Mouse (Mus musculus) ES-Bruce4 (cell line): Measurements from ENCODE around the gene Cpne9. TPM values are rescaled to one million over a fixed set of nuclear protein-coding genes. Genes with fewer than 3 reads are reported as not detected.
"Not testable (repeated sequence)": the region's sequence is repeated elsewhere in the genome, so short reads cannot be mapped to it uniquely, and the experiment has no call there.

Source experiments
- H3K27ac ChIP-seq: 2 replicates; pipeline ENCODE4 v1.5.1; 2012; ENCODE audit warnings: low read length, inconsistent platforms; ENCODE audit not compliant: insufficient read depth
- H3K27me3 ChIP-seq: 2 replicates; pipeline ENCODE4 v1.6.1; 2012; ENCODE audit warnings: mild to moderate bottlenecking, low read length, inconsistent platforms; ENCODE audit not compliant: control insufficient read depth, poor library complexity, insufficient read depth, severe bottlenecking
- H3K36me3 ChIP-seq: 2 replicates; pipeline ENCODE4 v1.6.1; 2012; ENCODE audit warnings: inconsistent platforms, mild to moderate bottlenecking, low read length, moderate library complexity; ENCODE audit not compliant: control insufficient read depth, poor library complexity, insufficient read depth, severe bottlenecking
- H3K4me1 ChIP-seq: one replicate; pipeline ENCODE4 v1.8.1; 2011; ENCODE audit warnings: low read length; ENCODE audit not compliant: control insufficient read depth, insufficient read depth
- H3K4me3 ChIP-seq: 2 replicates; pipeline ENCODE4 v1.5.1; 2011; ENCODE audit warnings: low read depth, mild to moderate bottlenecking, low read length
- H3K9ac ChIP-seq: 2 replicates; pipeline ENCODE4 v1.6.1; 2012; ENCODE audit warnings: low read depth, mild to moderate bottlenecking, inconsistent platforms; ENCODE audit not compliant: poor library complexity, severe bottlenecking
- H3K9me3 ChIP-seq: replicated peaks from 2 replicates; pipeline ENCODE4 v1.6.1; 2012; ENCODE audit warnings: mild to moderate bottlenecking, low read length, inconsistent platforms; ENCODE audit not compliant: control insufficient read depth, poor library complexity, insufficient read depth, severe bottlenecking
- CTCF ChIP-seq: IDR thresholded peaks from one replicate; pipeline ENCODE4 v1.8.1; 2011; ENCODE audit warnings: low read depth, low read length
- EP300 ChIP-seq: IDR thresholded peaks from 2 replicates; pipeline ENCODE4 v1.6.1; 2011; ENCODE audit warnings: low read depth, low read length; ENCODE audit not compliant: insufficient read depth
- POLR2A ChIP-seq: IDR thresholded peaks from one replicate; pipeline ENCODE4 v1.8.1; 2011; ENCODE audit warnings: low read length; ENCODE audit not compliant: insufficient read depth
- polyA plus RNA-seq: library from polyadenylated mRNA; stranded (reverse); fragments of >200 nt; gene quantifications from 2 replicates; pipeline ENCODE4 v1.2.4, GENCODE M21; 2011; ENCODE audit warnings: low read depth; ENCODE audit not compliant: missing spikeins, insufficient read depth, insufficient read length

The Cpne9 gene
- polyA plus RNA-seq, 1 experiment, result 3.7 TPM

- H3K4me1 ChIP-seq, result no peaks in the 10 kb centered on the region
- H3K27ac ChIP-seq, result no peak overlapping the region
- H3K4me3 ChIP-seq, result no peak overlapping the region
- no peaks in the 10 kb centered on the region for H3K9me3 ChIP-seq
- H3K36me3 ChIP-seq, result peaks cover 12% of the 10 kb centered on the region
- no peak overlapping the region for H3K9ac ChIP-seq
- TF ChIP-seq POLR2A (no peak), EP300 (no peak), CTCF (no peak)
- H3K27me3 ChIP-seq, result no peaks in the 10 kb centered on the region
Observed at GRCm38 (mm10) chr6:113329396-113329795, 47.3 kb downstream of the Cpne9 start.

GRCm38 (mm10) chr6:113330547-113330946, 48.4 kb downstream of the Cpne9 start:
- H3K27ac ChIP-seq, result no peak overlapping the region
- H3K27me3 ChIP-seq, result no peaks in the 10 kb centered on the region
- no peak overlapping the region for H3K4me3 ChIP-seq
- no peaks in the 10 kb centered on the region for H3K4me1 ChIP-seq
- H3K9ac ChIP-seq, result no peak overlapping the region
- no peaks in the 10 kb centered on the region for H3K9me3 ChIP-seq
- TF ChIP-seq POLR2A (no peak), CTCF (no peak), EP300 (no peak)
- peaks cover 11% of the 10 kb centered on the region; the same call in 1 of the 2 replicates for H3K36me3 ChIP-seq

GRCm38 (mm10) chr6:113331721-113332120, 49.6 kb downstream of the Cpne9 start:
- no peak overlapping the region for H3K27ac ChIP-seq
- H3K9ac ChIP-seq, result no peak overlapping the region
- no peak overlapping the region for H3K4me3 ChIP-seq
- H3K27me3 ChIP-seq, result no peaks in the 10 kb centered on the region
- no peaks in the 10 kb centered on the region for H3K4me1 ChIP-seq
- no peak for TF ChIP-seq POLR2A
- TF ChIP-seq CTCF, result no peak
- no peak for TF ChIP-seq EP300
- no peaks in the 10 kb centered on the region for H3K9me3 ChIP-seq
- peaks cover 13% of the 10 kb centered on the region; the same call in 1 of the 2 replicates for H3K36me3 ChIP-seq

DNA sequence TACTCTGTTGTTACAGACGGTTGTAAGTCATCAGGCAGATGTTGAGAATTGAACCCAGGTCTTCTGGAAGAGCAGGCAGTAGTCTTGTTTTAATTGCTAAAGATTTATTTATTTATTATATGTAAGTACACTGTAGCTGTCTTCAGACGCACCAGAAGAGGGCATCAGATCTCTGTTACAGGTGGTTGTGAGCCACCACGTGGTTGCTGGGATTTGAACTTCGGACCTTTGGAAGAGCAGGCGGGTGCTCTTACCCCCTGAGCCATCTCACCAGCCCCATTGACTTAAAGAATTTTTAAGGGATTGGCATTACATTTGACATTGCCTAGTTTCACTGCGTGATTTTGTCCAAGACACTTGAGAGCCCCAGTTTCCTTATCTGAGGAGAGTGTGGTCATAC, 50.6 kb downstream of the Cpne9 start:
- H3K4me1 ChIP-seq, H3K27ac ChIP-seq, H3K9ac ChIP-seq, H3K27me3 ChIP-seq, H3K4me3 ChIP-seq, H3K9me3 ChIP-seq: not testable (repeated sequence)
- H3K36me3 ChIP-seq, result peaks cover 13% of the 10 kb centered on the region; the same call in 1 of the 2 replicates

- no peaks in the 10 kb centered on the region for H3K4me1 ChIP-seq
- H3K4me3 ChIP-seq, result no peak overlapping the region
- peaks cover 13% of the 10 kb centered on the region; the same call in 1 of the 2 replicates for H3K36me3 ChIP-seq
- no peaks in the 10 kb centered on the region for H3K27me3 ChIP-seq
- H3K9me3 ChIP-seq, result no peaks in the 10 kb centered on the region
- H3K27ac ChIP-seq, result no peak overlapping the region
- no peak overlapping the region for H3K9ac ChIP-seq
- TF ChIP-seq POLR2A, result no peak
- no peak for TF ChIP-seq CTCF
- no peak for TF ChIP-seq EP300
Observed at GRCm38 (mm10) chr6:113333137-113333950, 51.2 kb downstream of the Cpne9 start.

DNA sequence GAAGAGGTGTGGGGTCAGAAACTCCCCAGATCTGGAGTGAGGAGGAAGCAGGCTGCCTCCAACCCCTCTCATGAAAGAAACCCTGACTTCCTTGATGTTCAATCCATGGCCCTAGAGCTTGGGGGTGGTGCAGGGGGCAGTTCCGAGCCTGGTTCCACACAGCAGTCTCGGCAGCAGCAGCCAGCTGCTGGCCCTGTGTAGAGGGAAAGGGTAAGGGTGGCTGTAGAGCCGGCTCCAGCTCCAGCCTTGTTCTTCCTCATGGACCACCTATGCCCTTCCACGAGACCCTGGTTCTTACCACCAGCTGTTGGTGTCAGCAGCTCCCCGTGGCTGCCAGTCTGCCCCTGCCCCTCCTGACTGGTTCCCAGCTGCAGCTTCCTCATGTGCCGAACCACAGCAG, 52.1 kb downstream of the Cpne9 start:
- Histone ChIP-seq H3K36me3 (peaks cover 11% of the 10 kb centered on the region; the same call in 1 of the 2 replicates), H3K9me3 (no peaks in the 10 kb centered on the region), H3K4me1 (no peaks in the 10 kb centered on the region), H3K4me3 (no peak overlapping the region), H3K27me3 (no peaks in the 10 kb centered on the region), H3K27ac (no peak overlapping the region), H3K9ac (no peak overlapping the region)
- TF ChIP-seq CTCF (no peak), POLR2A (no peak), EP300 (no peak)
